ENCODE assay signal across 1 mouse cellular context in genomic region chr17:21838510-21838909, GRCm38 (mm10).
TF ChIP-seq lines count a peak whose summit lies in the region.

No protein-coding gene starts in this region.

TF ChIP-seq in MEL, 35 proteins besides CTCF, POLR2A, EP300 and RAD21 (continued from another document):
- no peak for TF ChIP-seq ZC3H11A (IDR thresholded peaks at IDR 0.05; ENCODE audit: low read depth, low read length)
- no peak for TF ChIP-seq MYC (IDR thresholded peaks at IDR 0.05; ENCODE audit: low read depth, low read length)
- TF ChIP-seq MAZ (IDR thresholded peaks at IDR 0.05; ENCODE audit: low read depth, low read length): no peak
- TF ChIP-seq GABPA (IDR thresholded peaks at IDR 0.05; ENCODE audit: low read depth, low read length): no peak
- TF ChIP-seq CHD1 (IDR thresholded peaks at IDR 0.05; ENCODE audit: low read depth, low read length): no peak
- TF ChIP-seq ZKSCAN1 (IDR thresholded peaks at IDR 0.05; ENCODE audit: low read depth, low read length): no peak
- TF ChIP-seq CHD2 (IDR thresholded peaks at IDR 0.05; ENCODE audit: low read length): no peak
